Mouse (Mus musculus) CH12F3 (cell line): ENCODE results near the gene Htatsf1.

Experiments used
- in situ Hi-C: fragments of 300-500 bp; cut with MboI; formaldehyde crosslinking; loops from 2 replicates; pipeline ENCODE4 v1.14.3; 2020; ENCODE audit warnings: low sequenced_read_pairs

Htatsf1 gene

DNA sequence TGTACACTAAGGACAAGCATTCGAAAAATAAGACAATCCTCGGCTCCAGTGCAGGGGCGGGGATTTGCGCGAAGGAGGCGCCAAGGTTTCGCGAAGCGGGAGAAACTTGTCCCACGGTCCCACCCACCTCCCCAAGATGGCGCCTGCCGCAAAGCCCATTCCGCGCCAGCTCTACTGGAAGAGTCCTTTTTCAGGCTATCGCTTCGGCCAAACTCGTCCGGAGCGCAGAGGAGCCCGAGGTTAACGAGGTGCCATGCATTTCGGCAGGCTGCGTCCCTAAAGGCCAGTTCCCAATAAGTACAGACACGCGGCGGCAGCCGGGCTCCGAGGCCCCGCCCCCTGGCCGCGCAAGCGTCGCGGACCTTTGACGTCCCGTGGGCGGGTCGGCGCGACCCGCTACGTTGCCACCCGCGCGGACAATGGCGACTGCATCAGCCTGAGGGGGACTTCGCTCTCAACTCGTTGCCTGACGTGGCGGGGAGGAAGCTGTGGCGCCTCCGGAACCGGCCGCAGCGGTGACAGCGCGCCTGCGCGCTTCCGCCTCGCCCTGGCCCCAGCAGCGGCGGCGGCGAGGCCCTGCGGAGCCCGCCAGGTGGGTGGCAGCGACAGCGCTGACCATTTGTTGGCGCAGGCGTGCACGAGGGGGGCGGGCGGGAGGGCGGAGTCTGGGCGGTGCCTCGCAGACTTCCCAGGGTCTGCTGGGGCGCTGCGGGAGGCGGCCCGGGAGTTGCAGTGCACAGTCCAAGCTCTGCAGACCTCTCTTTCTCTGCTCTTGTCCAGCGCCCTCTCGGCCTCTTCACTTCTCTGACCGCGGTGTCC is at the start of gene Htatsf1:
Gene Htatsf1 (plus strand): TSS at position 410 of the 819 bp plus-strand sequence.
- in situ Hi-C loops = no loop called here

DNA sequence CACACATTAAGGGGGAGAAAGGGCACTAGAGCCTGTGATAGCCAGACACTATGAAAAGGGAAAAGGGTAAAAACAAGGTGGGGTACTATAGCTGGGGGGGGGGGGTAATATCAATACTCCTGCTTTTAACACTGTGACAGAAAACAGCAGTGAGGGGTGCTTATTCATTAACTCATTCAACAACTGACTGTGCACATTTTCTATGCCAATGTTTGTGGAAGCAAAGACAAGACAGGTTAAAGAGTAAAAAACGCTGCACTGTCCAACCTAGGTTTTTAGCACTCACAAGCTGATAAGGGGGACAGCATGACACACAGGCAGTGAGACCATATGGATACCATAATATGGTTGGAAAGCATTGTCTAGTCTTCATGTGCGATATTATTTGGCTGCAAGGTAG is 40.5 kb upstream of the Htatsf1 start:
- in situ Hi-C loops = no loop called here

DNA sequence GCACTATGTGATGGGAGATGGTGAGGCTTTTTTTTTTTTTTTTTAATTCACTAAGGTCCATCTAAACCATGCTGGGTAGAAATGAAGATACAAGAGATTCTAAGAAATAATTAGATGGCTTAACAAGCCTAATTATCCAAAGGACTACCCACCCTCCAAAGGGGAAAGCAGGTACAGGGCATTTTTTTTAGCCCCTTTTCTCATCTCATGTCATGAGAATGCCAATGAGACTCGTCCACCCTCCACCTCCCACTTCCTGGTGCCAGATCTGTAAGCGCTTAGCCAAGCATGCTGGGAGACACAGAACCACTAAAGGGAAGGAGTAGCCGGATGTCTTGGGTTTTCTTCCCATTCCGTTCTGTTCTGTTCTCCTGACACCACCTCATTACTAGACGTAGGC is 10.6 kb upstream of the Htatsf1 start, which contains the start of gene Brs3:
Gene Brs3 (plus strand): TSS at position 301 of the 400 bp plus-strand sequence.
- in situ Hi-C loops = no loop called here

DNA sequence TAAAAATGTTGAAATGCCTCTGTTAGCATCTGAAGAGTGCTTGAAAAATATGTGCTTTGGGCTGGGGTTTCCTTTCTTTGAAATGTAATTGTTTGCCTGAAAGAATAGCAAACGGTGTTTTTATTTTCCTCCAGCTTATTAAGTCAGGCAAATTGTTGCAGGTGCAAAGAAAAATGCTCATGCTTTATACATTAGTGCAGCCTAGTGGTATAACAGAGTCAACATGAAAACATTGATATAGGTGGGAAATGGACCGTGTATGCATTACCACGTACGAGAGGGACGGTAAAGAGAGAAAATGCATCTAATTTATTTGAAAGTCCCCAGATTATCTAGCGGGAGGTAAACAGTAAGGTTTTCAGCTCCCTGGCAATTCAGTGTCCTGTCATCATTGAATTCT is 9.5 kb upstream of the Htatsf1 start:
- in situ Hi-C loops = no loop called here

DNA sequence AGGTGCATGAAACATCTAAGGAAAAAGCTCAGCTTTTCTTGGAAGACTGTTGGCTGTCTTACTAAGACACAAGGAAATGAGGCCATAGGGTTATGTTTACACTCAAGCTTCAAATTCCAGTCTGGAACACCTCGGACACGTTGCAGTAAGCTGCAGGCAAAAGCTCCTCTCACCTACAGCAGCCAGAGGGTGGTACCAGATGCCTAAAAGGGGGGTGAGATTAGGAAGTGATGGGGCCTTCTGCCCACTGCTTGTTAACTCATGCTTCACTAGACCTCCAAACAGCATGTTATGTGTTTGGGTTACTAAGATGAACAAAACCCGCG is 572 bp upstream of the Htatsf1 start:
- in situ Hi-C loops = no loop called here

DNA sequence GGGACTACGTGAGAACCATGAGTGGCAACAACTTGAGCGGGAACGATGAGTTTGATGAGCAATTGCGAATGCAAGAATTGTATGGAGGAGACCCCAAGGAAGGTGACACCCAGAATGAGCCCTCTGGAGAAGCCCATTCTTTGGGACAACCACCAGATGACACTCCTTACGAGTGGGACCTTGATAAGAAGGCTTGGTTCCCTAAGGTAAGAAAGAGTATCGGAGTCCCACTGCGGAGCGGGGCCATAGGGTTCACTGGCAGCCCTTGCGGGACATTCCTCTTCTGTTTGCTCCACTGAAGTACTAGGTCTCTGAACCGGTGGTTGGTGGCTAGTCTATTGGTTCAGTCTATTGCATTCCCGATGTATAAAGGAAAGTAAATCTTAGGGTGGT is 606 bp downstream of the Htatsf1 start:
- in situ Hi-C loops = no loop called here

DNA sequence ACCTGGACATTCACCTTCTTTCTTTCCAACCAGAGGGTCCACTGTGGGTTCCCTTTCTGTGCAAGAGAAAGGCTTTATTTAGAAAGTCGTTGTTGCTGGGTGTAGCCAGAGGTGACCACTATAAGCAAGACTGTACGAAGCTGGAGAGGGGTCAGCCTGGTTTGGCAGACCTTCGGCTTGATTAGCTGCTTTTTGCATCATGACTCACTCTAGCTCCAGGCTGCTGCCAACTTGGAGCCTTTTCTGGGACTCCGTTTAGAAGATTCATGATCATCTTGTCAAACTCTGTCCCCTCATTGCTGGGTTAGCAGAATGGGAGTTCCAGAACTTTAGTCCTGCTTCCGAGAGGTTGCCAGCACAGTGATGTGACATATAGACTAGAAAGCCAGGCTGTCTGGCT is 28.1 kb downstream of the Htatsf1 start:
- in situ Hi-C loops = no loop called here

DNA sequence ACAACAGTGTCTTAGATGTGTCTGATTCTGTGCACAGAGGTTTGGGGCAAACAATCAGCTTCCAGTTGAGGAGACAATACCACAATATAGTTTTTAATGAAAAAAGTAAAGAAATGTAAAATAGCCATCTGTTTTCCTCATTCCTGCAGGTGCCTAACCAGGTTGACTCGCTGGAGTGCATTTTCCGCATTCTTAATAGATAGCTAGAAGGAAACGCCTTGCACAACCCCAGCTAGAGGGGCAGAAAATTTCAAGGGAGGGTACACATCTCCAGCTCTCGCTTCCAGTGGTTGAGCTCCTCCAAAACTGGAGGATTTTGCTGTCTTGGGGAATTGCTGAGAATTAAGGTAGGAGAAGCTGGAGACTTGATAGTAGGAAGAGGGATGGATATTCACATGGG is 34.4 kb downstream of the Htatsf1 start, which contains the start of gene Vgll1:
Gene Vgll1 (plus strand): TSS at position 301 of the 400 bp plus-strand sequence.
- in situ Hi-C loops = no loop called here

DNA sequence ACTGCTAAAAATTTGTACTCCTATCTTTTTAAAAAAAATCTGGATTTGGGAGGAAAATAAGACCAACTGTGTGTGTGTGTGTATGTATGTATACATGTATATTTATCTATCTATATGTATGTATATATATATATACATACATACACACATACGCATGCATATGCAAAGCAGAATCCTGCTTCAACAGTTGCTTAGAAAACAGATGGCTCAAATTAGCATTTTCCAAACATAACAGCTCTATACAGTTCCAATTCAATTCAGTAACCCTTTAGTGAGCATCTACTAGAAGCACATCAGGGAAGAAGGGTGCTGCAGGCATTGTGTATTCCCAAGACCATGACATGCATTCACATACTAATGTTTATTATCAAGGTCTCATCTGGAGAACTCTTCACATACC is 50.0 kb downstream of the Htatsf1 start:
- in situ Hi-C loops = no loop called here

DNA sequence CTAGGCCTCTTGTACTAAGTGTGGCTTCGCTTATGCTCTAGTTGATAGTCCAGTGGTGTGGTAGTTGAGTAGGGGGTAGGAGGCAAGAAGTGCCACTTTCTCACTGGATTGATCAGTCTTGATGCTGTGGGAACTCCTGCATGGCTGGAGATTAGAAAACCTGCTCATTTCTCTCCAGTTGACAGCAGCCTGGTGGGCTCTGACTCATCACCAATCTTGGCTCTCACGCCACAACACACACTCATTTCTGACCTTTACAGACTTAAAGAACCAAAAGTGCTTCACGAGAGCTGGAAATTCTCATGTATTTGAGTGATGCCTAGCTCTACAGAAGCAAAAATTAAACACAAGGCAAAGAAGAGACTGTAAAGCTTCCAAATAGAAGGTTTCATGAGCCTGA is 53.6 kb downstream of the Htatsf1 start:
- in situ Hi-C loops = no loop called here
